In genomic region chr12:108994436-108995031, GRCm38 (mm10) we compare ENCODE assay signal across 10 mouse cellular contexts.
A peak's percentile ranks its signal among the peaks of the same experiment; 100 is the strongest.
DNase-seq lines count a peak whose midpoint lies in the region; ATAC-seq lines count a peak whose summit lies in the region.
"Had no signal": no experiment of that assay in that cellular context is flagged by ENCODE, and none has a peak within 500 bp of the region (broad histone marks: within the 10 kb centered on the region; RNA-seq: fewer than 3 reads in every experiment).

No protein-coding gene starts in this region.

- peak overlapping the region; percentile 34 for H3K4me3 ChIP-seq in embryonic facial prominence, embryonic 10.5 days
- no peak overlapping the region for H3K4me3 ChIP-seq in liver, embryonic 13.5 days (replicated peaks)
- no peak overlapping the region for H3K4me3 ChIP-seq in neural tube, embryonic 12.5 days
- H3K4me3 ChIP-seq: megakaryocyte, embryonic 14.5 days had no signal

- H3K4me1 ChIP-seq in embryonic facial prominence, embryonic 10.5 days: peaks cover 28% of the 10 kb centered on the region
- no peaks in the 10 kb centered on the region for H3K4me1 ChIP-seq in liver, embryonic 13.5 days (replicated peaks)
- H3K4me1 ChIP-seq in neural tube, embryonic 12.5 days: peaks cover 13% of the 10 kb centered on the region

- no peak for ATAC-seq in frontal cortex, adult (ENCODE audit: low TSS enrichment)
- 0 out of 2 replicates have a peak, but pooled peaks have one; percentile 23 for ATAC-seq in liver, embryonic 13.5 days (ENCODE audit: low read depth)
- ATAC-seq in neural tube, embryonic 12.5 days (ENCODE audit: low FRiP score, low read depth): no peak

- no peaks in the 10 kb centered on the region for H3K27me3 ChIP-seq in embryonic facial prominence, embryonic 10.5 days (replicated peaks; ENCODE audit: low read depth, poor library complexity, severe bottlenecking)
- H3K27me3 ChIP-seq in liver, embryonic 13.5 days: no peaks in the 10 kb centered on the region
- peaks cover 2% of the 10 kb centered on the region; the same call in 1 of the 2 replicates for H3K27me3 ChIP-seq in neural tube, embryonic 12.5 days (replicated peaks)
- H3K27me3 ChIP-seq: megakaryocyte, embryonic 14.5 days had no signal

- H3K9me3 ChIP-seq in embryonic facial prominence, embryonic 10.5 days: no peaks in the 10 kb centered on the region
- no peaks in the 10 kb centered on the region for H3K9me3 ChIP-seq in liver, embryonic 13.5 days (replicated peaks)
- H3K9me3 ChIP-seq in neural tube, embryonic 12.5 days: no peaks in the 10 kb centered on the region

- peak; percentile 34 to 48 for DNase-seq in frontal cortex, postnatal 10 days (ENCODE audit: low spot score in 2 of 2)
- DNase-seq in embryonic facial prominence, embryonic 10.5 days (ENCODE audit: low spot score): peak; percentile 89
- DNase-seq in heart, adult 9 months (ENCODE audit: low spot score in 2 of 2): peak; percentile 20 to 41
- peak; percentile 76 for DNase-seq in kidney, adult 18-20 months
- peak; percentile 51 for DNase-seq in liver, embryonic 13.5 days
- peak; percentile 42 for DNase-seq in testis, postnatal 14 days (ENCODE audit: low spot score)

- no peak overlapping the region for H3K9ac ChIP-seq in liver, embryonic 13.5 days
- H3K9ac ChIP-seq in neural tube, embryonic 12.5 days: no peak overlapping the region

- no peaks in the 10 kb centered on the region for H3K36me3 ChIP-seq in embryonic facial prominence, embryonic 10.5 days (replicated peaks)
- H3K36me3 ChIP-seq in liver, embryonic 13.5 days: no peaks in the 10 kb centered on the region
- H3K36me3 ChIP-seq in neural tube, embryonic 12.5 days: no peaks in the 10 kb centered on the region
- H3K36me3 ChIP-seq: G1E had no signal

- 0 out of 2 replicates have a peak overlapping the region, but pooled peaks have one; percentile 15 for H3K4me2 ChIP-seq in liver, embryonic 13.5 days
- H3K4me2 ChIP-seq in neural tube, embryonic 12.5 days (replicated peaks): peak overlapping the region; percentile 38

- WGBS in embryonic facial prominence, embryonic 10.5 days: 12% methylated on average over 19 of the region's 19 CpGs
- WGBS in liver, embryonic 13.5 days (ENCODE audit: insufficient replicate concordance): 11% methylated on average over 19 of the region's 19 CpGs
- 11% methylated on average over 19 of the region's 19 CpGs for WGBS in neural tube, embryonic 12.5 days

- no peak overlapping the region for H3K27ac ChIP-seq in embryonic facial prominence, embryonic 10.5 days (replicated peaks)
- no peak overlapping the region for H3K27ac ChIP-seq in liver, embryonic 13.5 days
- H3K27ac ChIP-seq in neural tube, embryonic 12.5 days: no peak overlapping the region

Comparison
In these comparisons a context has a peak if more than half of its experiments do, and no peak if none do; other contexts are left out.
1. DNase-seq: peak in every context shown above with its lines; median percentile 89 in embryonic facial prominence, embryonic 10.5 days; 76 in kidney, adult 18-20 months; 51 in liver, embryonic 13.5 days; 42 in testis, postnatal 14 days; 41 in frontal cortex, postnatal 10 days; 30 in heart, adult 9 months.